Mouse (Mus musculus) T-cell, adult 2 months (primary cell): ENCODE data around the gene Btd.

ENCODE experiments used
- DNase-seq: peaks from one replicate; pipeline ENCODE4 v3.0.0; 2022; ENCODE audit warnings: low spot score

Btd gene

GRCm38 (mm10) chr14:31645920-31646319 is 5.1 kb downstream of the Btd start:
- DNase-seq: no peak

GRCm38 (mm10) chr14:31647991-31648390 is 7.2 kb downstream of the Btd start:
- no peak for DNase-seq

- no peak for DNase-seq
Observed at GRCm38 (mm10) chr14:31650347-31650746, 9.5 kb downstream of the Btd start.

GRCm38 (mm10) chr14:31651206-31651605 is 10.4 kb downstream of the Btd start:
- no peak for DNase-seq

GRCm38 (mm10) chr14:31652106-31652505 is 11.3 kb downstream of the Btd start:
- no peak for DNase-seq

GRCm38 (mm10) chr14:31652624-31653023 is 11.8 kb downstream of the Btd start:
- no peak for DNase-seq

GRCm38 (mm10) chr14:31653101-31653875 is 12.5 kb downstream of the Btd start:
- DNase-seq: no peak

- no peak for DNase-seq
Observed at GRCm38 (mm10) chr14:31654816-31655215, 14.0 kb downstream of the Btd start.

- DNase-seq: no peak
Observed at GRCm38 (mm10) chr14:31655406-31655805, 14.6 kb downstream of the Btd start.

GRCm38 (mm10) chr14:31656386-31656785 is 15.6 kb downstream of the Btd start:
- no peak for DNase-seq

GRCm38 (mm10) chr14:31656857-31657645 is 16.2 kb downstream of the Btd start:
- DNase-seq: peak; percentile 65

GRCm38 (mm10) chr14:31658126-31658680 is 17.4 kb downstream of the Btd start:
- no peak for DNase-seq

- no peak for DNase-seq
Observed at GRCm38 (mm10) chr14:31659501-31660181, 18.8 kb downstream of the Btd start.

- no peak for DNase-seq
Observed at GRCm38 (mm10) chr14:31660312-31661093, 19.7 kb downstream of the Btd start.

- DNase-seq: peak; percentile 84
Observed at GRCm38 (mm10) chr14:31661671-31662554, 21.1 kb downstream of the Btd start.

- peak; percentile 22 for DNase-seq
Observed at GRCm38 (mm10) chr14:31662555-31663211, 21.9 kb downstream of the Btd start.

- no peak for DNase-seq
Observed at GRCm38 (mm10) chr14:31663376-31664099, 22.7 kb downstream of the Btd start.

GRCm38 (mm10) chr14:31664100-31664902 is 23.5 kb downstream of the Btd start:
- DNase-seq: no peak
